Mouse (Mus musculus) kidney, adult 11 months (tissue): ENCODE results near the gene Gins1.
"Not testable (repeated sequence)": the region's sequence is repeated elsewhere in the genome, so short reads cannot be mapped to it uniquely, and the experiment has no call there.

Experiments used
- DNase-seq: peaks from one replicate; pipeline ENCODE4 v3.0.0; 2022

Gene Gins1

DNA sequence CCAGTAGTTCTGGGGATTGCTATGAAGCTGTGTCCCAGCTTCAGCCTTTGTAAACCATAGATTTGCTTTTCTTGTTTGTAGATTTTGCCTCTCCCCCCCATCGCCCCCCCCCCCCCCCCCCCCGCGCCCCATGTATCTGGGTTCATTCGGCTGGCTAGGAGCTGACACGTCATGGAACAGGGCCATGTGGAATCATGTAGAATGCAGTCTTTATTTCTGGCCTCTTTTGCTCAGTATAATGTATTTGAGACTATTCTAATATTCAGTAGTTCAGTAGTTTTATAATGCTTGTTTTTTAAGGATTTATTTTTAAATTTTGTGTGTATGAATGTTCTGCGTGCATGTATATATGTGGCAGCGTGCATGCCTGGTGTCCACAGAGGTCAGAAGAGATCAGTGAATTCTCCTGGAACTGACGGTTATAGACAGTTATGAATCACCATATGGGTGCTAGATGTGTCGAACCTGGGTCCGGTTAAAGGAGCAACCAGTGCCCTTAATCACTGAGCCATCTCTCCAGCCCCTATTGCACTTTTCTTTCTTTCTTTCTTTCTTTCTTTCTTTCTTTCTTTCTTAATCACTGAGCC is 5.2 kb downstream of the Gins1 start:
- no peak for DNase-seq

DNA sequence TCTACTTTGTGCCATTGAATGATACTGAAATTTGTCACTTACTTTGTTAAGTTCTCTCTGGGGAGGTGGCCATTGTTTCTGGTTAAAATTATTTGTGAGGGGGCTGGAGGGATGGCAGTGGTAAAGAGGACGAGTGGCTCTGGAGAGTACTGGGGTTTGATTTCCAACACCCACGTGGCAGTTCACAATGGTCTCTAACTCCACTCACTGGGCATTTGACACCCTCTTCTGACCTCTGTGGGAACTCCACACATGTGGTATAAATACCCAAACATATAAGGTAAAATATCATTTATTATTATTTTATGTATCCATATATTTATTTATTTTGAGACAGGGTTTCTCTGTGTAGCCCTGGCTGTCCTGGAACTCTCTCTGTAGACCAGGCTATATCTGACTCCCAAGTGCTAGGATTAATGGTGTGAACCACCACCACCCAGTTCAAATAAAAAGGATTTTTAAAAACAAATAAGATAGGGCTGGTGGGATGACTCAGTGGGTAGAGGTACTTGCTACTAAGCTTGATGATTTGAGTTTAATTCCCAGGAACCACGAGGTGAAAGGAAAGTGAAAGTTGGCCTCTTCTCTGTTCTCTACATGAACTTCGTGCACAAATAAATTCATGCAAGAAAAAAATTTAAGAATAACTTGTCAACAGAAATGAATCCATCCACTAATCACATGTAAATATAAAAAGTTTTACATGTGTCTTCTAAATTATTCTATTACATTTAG is 9.7 kb downstream of the Gins1 start:
- DNase-seq: no peak

DNA sequence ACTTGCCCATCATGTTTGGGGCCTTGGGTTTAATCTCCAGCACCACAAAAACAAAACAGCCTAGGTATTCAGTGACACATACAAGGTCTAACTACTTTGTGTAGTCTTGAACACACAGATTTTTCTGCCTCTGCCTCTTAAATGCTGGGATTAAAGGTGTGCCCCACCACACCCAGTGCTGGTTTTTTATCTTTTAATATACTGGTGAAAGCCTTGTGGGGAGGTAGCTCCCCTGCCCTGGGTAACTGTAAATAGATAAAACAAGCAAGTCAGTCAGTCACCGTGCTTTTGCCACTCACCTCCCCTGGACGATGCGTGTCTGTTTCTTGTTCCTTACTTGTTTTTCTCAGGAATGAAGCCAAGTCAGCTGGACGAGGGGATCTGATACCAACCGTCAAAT is 10.6 kb downstream of the Gins1 start:
- DNase-seq: no peak

DNA sequence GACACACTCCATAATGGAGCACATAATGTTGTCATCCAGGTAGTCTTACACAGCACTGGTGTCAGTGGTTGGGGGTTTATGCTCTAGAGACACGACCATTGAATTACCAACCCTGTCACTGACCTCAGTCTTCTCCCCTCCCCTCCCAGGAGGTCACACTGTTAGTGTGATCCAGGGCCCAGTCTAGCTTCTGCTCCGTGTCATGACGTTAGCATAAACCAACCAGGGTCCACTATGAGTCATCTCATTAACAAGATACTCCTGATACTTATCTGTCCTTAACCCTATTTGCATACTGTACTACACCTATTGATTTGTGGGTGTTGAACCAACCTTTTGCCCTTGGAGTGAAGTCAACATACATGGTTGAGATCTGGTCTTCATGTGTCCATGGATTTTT is 13.5 kb downstream of the Gins1 start:
- DNase-seq: no peak

DNA sequence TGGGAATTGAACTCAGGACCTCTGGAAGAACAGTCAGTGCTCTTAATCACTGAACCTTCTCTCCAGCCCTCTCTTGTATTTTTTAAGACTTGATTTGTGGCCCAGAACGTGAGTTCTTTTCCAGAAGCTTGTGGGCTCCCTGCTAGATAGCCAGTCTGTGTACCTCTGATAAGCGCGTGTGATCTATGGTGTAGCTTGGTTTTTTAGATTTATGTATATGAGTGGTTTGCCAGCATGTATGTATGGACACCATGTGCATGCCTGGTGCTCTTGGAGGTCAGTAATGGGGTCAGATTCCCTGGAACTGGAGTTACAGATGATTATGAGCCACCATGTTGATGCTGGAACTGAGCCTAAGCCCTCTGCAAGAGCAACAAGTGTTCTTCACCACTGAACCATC is 15.3 kb downstream of the Gins1 start:
- DNase-seq: no peak

DNA sequence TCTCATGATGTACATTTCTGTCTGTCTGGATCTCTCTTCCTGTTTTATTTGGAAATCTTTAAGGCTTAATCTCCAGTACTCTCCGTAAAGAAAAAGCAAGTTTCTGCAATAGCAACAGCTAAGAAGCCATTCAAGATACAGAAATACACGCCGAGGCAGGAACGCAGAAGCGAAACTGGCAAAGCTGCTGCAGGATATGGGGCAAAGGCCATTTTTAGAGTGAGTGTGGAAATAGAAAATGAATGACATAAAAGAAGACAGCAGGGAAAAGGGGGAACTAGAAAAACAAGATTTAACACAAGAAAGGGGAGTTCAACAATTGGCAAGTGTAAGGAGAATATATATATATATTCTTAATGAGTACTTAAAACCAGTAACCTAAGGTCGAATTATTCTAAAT is 16.5 kb downstream of the Gins1 start:
- no peak for DNase-seq

DNA sequence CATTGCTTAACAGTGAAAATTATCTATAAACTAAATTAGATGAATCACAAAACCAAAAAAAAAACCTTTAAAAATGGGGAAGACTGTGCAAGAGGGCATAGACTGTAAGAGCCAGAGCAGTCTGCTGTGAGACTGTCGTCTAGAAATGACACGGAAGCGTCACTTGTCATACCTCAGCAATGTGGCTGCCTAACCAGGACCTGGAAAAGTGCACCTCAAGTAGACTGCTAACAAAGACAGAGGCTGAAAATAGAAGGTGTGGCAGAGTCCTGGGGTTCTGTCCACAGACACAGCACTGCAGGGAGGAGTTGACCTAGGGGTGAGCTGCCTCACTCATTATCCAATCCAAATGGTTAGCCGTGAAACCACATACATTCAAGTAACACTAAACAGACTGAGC is 17.0 kb downstream of the Gins1 start:
- DNase-seq: no peak

DNA sequence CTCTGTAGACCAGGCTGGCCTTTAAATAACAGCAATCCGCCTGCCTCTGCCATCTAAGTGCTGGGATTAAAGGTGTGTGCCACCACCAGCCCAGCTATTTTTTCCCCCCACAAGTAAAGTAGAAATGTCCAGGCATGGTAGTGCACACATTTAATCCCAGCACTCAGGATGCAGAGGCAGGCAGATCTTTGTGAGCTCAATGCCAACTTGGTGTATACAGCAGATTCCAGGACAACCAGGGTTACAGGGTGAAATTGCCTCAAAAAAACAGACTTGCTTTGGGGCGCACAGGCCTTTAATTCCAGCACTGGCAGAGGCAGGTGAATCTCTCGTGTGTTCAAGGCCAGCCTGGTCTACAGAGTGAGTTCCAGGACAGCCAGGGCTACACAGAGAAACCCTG is 17.8 kb downstream of the Gins1 start:
- no peak for DNase-seq

DNA sequence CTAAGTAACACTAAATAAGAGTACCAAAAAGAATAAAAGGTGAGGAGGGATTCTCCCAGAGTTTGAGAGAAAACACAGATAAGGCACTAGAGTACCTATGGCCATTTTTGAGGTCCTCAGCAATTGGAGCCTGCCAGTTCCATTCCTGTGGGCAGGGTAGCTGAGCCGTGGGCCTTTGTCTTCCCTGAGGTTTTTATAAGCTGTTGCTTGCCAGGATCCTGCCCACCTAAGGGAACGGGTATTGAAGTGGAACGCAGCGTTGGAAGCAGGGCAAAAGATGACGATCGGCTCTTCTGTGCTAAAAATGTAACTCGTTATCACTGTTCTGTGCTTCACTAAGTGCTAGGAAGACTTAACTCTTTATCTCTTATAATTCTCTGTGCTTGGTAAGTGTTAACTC is 18.3 kb downstream of the Gins1 start:
- DNase-seq: no peak

DNA sequence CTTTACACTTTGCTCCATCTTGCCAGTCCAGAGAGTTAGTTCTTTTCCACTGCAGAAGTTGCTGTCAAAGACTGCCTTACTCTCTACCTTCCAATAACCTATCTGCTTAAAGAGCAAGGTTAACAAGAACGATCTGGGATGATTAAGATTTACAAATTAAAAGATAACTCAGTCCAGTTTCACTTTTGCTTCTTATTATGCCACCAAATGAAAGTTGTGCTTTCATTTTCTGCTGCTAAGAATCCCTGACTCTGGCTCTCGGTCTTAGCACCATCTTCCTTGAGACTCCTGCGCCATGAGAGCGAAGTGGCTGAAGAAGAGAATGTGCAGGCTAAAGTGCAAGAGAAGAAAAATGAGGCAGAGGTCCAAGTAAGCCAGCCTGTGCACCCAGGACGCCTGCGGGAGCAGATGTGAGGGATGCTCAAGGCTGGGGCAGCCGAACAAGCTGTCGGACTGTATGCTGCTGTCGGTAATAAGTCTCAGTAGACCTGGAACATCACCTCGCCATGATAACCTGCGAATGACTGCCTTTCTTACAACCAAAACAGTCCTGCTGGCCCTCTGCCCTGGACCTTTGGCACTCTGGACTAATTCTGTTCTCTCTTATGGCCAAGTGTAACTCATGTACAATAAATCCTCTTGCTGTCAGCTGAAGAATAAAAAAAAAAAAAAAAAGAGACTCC is 22.0 kb downstream of the Gins1 start:
- peak; percentile 52 for DNase-seq

DNA sequence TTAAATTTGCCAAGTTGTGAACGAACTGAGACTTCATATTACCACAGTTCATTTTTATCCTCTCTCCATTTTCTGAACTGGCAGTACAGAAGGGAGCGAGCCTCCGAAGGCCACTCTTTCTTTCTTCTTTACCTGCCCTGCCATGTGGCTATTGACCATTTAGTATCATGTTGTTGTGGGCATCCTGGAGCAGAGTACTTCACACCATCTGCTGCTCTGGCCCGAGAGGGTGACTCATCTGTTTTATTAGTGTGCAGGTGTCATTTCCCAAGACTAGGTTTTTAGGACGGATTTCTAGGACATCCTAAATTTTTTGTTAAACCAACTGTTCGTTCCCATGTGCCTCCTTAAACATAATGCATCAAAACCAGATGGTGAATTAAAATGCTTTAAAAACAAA is 24.0 kb downstream of the Gins1 start:
- DNase-seq: no peak

DNA sequence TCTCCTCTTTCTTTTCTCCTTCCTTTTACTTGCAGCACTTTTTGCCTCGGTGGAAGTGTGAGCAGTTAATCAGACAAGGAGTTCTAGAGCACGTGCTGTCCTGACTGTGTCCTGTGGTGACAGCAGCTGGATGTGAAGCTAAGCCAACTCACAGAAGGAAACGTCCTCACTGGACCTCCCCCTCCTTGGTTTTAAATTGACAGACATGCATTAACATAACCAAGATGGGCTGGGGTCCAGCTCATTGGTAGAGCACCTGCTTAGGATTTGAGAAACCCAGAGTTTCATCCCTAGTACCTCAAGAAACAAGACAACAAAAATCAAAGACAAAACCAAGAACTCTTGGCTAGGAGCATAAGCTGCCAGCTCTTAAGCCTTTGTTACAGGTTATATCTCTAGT is 25.6 kb downstream of the Gins1 start:
- no peak for DNase-seq

DNA sequence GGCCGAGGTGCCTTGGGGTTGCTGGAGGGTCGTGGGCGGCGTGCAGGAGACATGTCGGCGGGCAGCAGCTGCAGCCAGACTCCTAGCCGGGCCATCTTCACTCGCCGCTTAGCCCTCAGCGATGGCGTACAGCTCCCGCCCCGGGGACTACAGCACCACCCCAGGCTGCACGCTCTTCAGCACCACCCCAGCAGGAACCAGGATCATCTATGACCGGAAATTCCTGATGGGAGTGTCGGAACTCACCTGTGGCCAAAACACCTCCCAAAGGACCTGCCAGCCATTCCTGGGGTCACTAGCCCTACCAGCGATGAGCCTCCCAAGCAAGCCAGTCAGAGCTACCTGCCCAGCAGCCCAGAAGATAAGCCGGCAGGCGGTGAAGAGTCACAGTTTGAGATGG is 28.3 kb downstream of the Gins1 start:
- no peak for DNase-seq

DNA sequence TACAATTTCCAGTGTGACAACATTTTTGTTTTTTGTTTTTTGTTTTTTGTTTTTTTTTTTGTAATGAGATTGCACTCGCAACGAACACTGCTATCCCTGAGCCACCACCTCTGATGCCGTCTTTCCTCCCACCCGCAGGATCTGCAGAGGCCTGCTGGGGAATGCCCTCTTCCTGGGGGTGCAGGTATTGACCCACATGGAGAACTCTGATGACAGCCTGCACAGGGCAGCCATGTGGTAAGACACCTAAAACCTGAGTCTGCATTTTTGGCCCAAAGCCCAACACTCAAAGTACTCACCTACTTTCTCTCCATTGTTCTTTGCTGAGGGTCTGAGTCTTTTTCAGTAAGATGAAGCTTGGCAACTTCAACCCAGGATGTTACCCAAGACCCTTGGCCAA is 29.5 kb downstream of the Gins1 start:
- DNase-seq: no peak

DNA sequence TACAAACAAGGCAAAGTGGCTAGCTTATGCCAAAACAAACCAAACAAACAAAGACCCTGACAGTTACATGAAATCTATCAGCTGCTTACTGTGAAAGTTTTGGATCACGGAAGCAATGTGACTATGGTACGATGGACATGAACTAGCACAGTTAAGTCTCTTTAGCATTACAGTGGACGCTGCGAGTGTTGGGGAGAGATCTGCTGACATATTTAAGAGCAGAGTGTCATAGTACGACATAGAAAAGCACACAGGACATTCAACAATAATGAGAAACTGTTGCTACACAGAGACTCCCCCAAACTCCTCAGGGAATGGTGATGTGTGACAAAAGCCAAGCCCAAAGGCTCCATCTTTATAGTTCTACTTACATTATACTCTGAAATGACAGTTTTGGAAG is 38.8 kb downstream of the Gins1 start:
- no peak for DNase-seq

DNA sequence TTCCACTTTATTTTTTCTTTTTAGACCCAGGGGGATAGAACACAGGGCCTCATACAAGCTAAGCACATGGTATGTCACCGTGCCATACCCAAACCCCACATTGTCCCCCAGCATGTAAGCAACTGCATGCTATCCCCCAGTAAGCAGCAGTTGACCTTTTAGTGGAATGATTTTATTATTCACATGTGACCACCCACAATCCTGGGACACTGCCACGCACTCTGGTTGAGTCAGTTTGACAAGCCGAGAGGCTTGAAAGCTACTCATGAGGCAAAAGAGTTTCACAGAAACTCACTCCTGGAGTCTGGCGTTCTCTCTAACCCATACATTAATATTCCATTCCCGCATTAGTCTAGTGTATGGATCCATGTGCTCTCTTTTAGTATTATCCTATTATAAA is 42.1 kb downstream of the Gins1 start:
- not testable (repeated sequence) for DNase-seq

DNA sequence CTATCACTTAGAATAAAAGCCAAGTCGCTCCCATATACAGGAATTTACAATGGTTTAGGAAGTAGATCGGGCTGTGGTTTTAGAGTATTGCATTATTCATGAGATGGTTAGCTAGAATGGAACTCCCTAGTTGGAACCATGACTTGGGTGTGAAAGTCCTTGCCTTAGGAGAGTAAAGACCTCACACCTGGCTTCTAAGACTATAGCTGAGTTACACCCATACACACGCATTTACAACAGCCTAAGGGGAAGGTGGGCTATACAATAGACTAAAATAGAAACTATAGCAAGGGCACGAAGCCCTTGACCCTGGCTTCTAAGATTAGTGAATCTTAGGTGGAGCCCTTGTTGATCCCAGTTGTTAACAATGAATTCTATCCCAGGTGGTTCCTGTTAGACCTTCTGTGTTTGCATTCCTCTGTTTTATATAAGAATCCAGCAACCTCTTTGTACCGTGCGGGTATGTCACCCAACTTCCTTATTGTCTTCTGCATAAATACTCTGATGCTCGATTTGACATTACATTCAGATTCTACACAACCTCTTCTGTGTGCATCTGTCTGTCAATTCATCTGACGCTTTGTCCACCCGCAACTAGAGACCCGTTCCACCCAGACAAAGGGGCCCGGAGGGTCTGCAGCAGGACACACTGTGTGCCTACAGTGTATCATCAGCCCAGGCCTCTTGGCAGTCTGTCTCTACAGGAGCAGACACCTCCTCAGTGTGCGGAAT is 42.8 kb downstream of the Gins1 start:
- DNase-seq: not testable (repeated sequence)

DNA sequence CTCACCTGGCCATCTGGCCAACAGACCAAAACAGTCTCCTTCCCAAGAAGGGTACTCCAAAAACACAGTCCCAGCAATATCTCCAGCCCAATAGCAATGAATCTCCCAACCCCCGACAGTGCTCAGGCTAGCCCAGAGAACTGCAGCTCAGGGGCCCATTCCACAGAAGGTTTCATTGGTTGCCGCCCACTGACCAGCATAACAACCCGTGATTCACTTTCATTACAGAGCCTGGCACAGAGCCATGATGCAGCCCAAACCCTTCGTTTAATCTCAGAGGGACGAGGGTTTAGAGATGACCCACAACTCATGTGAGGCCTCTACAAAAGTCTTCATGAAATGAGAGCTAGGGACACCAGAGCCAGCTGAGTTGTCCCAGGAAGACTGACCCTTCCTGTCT is 43.6 kb downstream of the Gins1 start:
- no peak for DNase-seq

DNA sequence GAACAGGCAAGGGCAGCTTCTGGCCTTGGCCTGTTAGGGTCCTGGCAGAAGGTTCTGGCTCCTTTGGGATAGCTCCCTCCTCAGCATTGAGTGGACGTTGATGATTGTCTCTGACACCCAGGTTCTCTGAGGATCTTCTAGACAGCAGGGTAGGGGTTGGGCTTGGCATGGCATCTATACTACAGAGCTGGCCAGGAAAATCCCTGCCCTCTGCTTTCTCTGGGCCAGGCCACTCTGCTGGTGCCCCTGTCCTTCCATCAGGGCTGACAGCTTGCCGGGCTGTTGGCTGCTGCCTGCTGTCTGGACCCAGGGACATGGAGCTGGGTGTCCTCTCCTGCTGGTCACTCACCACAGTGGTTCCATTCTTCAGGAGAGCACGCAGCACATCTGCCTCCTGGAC is 44.5 kb downstream of the Gins1 start:
- DNase-seq: no peak

DNA sequence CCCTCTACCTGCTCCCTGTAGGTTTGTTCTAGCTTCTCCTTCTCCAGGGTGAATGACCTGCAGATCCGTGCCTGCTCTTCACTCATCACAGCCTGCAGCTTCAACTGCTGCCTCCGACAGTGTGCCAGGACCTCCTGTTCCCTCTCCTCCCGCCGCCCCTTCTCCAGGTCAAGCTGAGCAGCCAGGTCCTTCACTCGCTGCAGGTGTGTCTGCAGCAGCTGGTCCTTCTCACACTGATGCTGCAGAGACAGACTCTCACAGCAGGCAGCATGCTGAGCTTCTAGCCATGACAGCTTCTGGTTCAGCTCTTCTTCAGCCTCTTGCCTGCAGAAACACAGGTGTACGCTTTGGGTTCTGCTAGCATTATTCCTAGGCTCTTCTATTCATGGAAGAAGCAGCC is 44.9 kb downstream of the Gins1 start:
- DNase-seq: no peak

DNA sequence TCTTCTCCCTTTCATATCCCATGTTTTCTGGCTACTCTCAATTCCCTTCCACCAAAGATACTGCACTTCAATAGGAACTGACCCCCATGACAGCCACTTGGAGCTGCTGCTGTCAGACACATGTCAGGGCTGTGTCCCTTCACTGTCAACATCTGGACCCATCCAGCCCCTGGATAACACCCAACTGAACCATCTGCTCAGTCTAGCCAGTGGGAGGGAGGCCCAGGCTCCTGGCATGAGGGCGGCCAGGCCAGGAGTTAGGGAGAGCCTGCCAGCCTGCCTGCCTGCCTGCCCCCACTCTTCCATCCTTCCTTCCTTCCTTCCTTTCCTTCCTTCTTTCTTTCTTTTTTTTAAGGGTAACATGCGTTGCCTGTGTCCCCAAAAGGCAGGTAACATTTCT is 46.0 kb downstream of the Gins1 start:
- no peak for DNase-seq

DNA sequence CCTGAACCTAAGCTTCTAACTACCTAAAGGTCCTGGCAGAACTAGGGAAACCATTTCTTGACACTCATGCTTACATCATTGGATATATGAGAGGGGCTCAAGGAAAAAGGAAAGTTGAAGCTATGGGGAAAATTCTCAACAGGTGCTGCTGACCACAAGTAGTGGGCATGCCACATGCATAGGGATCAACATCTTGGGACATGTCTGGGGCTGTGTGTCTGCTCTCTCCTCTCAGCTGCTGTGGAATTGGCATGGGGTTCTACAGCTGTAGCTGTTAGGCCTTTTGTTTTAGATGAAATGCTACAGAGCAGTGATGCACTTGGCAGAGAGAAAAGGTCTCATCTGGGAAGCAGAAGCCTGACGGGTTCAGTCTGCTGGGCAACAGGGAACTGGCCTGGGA is 50.7 kb downstream of the Gins1 start:
- no peak for DNase-seq

DNA sequence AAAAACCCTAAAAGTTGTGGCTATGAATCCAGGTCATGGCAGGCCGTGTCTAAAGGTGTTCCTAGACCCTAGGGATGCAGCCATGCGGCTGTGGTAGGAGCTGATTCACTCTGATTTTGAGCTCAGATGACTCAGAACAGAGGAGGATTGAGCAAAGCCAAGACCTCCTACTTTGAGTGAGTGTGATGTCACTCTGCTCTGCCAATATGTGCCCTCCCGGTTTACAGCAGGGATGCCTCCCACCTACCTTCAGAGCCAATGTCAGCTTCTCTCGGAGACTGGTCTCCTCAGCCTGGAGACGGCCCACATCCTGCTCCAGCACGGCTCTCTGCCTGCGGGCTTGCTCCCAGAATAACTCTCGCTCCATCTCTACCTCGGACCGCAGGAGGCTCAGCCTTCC is 54.3 kb downstream of the Gins1 start:
- no peak for DNase-seq

DNA sequence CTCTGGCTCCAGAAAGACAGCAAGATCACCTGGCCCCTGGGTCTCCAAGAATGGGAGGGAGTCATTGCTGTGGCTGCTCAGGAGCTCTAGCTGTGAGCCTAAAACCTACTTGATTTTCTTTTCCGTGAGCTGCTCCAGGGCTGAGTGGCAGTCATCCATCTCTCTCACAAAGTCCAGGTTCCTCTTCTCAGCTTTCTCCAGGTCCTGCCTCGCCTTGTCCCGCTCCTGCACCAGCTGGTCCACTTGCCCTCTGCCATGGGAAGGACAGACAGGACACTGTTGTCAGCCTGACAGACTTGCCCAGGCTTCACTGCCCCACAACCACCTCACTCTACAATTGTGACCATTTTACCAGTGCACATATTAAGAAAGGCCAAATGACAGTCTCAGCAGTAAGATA is 58.0 kb downstream of the Gins1 start:
- no peak for DNase-seq
